Mouse (Mus musculus) heart, adult 2 months (tissue): Measurements from ENCODE around the gene Ppm1n. TPM values are rescaled to one million over a fixed set of nuclear protein-coding genes. Genes with fewer than 3 reads are reported as not detected.

Experiments
- DNase-seq, 2 experiments: peaks; one replicate each; pipeline ENCODE4 v3.0.0; 2021
- H3K27ac ChIP-seq: fragments of 200-600 bp; 2 replicates; pipeline ENCODE4 v1.8.1; 2022
- H3K27me3 ChIP-seq: fragments of 200-500 bp; 2 replicates; pipeline ENCODE4 v1.6.1; 2012; ENCODE audit warnings: mild to moderate bottlenecking, low read length, inconsistent platforms, mixed read lengths; ENCODE audit not compliant: control insufficient read depth, insufficient read depth
- H3K36me3 ChIP-seq: fragments of 200-500 bp; 2 replicates; pipeline ENCODE4 v1.6.1; 2012; ENCODE audit warnings: low read length, inconsistent platforms; ENCODE audit not compliant: control insufficient read depth, insufficient read depth
- H3K4me1 ChIP-seq: fragments of 200-500 bp; 2 replicates; pipeline ENCODE4 v1.6.1; 2011; ENCODE audit warnings: low read length; ENCODE audit not compliant: control insufficient read depth, insufficient read depth
- H3K4me3 ChIP-seq: fragments of 200-600 bp; 2 replicates; pipeline ENCODE4 v1.8.1; 2022
- H3K79me2 ChIP-seq: fragments of 200-500 bp; replicated peaks from 2 replicates; pipeline ENCODE4 v1.6.1; 2012; ENCODE audit warnings: mild to moderate bottlenecking, inconsistent platforms, low read length, moderate library complexity, mixed read lengths; ENCODE audit not compliant: control insufficient read depth, insufficient read depth
- H3K9ac ChIP-seq: fragments of 200-500 bp; 2 replicates; pipeline ENCODE4 v1.6.1; 2012; ENCODE audit warnings: low read depth, mild to moderate bottlenecking, control low read depth, inconsistent platforms, low read length, mixed read lengths
- CTCF ChIP-seq: fragments of 200-600 bp; IDR thresholded peaks from 2 replicates; pipeline ENCODE4 v1.8.1; 2022; ENCODE audit warnings: antibody characterized with exemption, mild to moderate bottlenecking, moderate library complexity
- EP300 ChIP-seq: fragments of 200-500 bp; IDR thresholded peaks from 2 replicates; pipeline ENCODE4 v1.6.1; 2011; ENCODE audit warnings: low read depth, low read length, control low read depth; ENCODE audit not compliant: insufficient read depth
- POLR2A ChIP-seq: fragments of 200-500 bp; IDR thresholded peaks from 2 replicates; pipeline ENCODE4 v1.6.1; 2011; ENCODE audit warnings: mild to moderate bottlenecking, low read depth, low read length, control low read depth; ENCODE audit not compliant: insufficient read depth
- WGBS: fragments of 180-500 bp; shearing (Covaris S2); methylation state at CpG from one replicate; pipeline ENCODE4 v1.1.7; 2018; 5-methylcytosine and 5-hydroxymethylcytosine counted together
- intact Hi-C: fragments of 180-260 bp; cut with DNase I; formaldehyde crosslinking; loops from one replicate; pipeline ENCODE4 v1.15.1; 2025
- polyA plus RNA-seq: library from polyadenylated mRNA; depleted of rRNA; stranded (reverse); fragments of >200 nt; gene quantifications from 2 replicates; pipeline ENCODE4 v1.2.3, GENCODE M21; 2012; rRNA removed
- total RNA-seq, 2 experiments: library from RNA; stranded (reverse); gene quantifications; 2 replicates each; pipeline ENCODE4 v1.2.3; 2021

The Ppm1n gene
- total and polyA plus RNA-seq, 3 experiments = 0.21 to 0.33 TPM; not detected in 1

- TF ChIP-seq CTCF (no peak), EP300 (no peak), POLR2A (no peak)
- peak overlapping the region; percentile 84 for H3K4me3 ChIP-seq
- WGBS = 20% methylated on average over 5 of the region's 5 CpGs
Measured at GRCm38 (mm10) chr7:19229404-19229803, 50.5 kb downstream of the Ppm1n start.

GRCm38 (mm10) chr7:19228793-19229148 is 51.1 kb downstream of the Ppm1n start:
- WGBS = under 1% methylated on average over 14 of the region's 14 CpGs
- Histone ChIP-seq H3K36me3 (no peaks in the 10 kb centered on the region; the same call in 1 of the 2 replicates), H3K79me2 (peaks cover 1% of the 10 kb centered on the region; the same call in 1 of the 2 replicates), H3K27ac (peak overlapping the region; percentile 100), H3K4me3 (peak overlapping the region; percentile 84), H3K9ac (peak overlapping the region; percentile 74), H3K4me1 (peaks cover 9% of the 10 kb centered on the region; the same call in 1 of the 2 replicates), H3K27me3 (no peaks in the 10 kb centered on the region)
- TF ChIP-seq POLR2A (peak; percentile 79), CTCF (no peak), EP300 (0 out of 2 replicates have a peak, but pooled peaks have one; percentile 4)
- no peak for DNase-seq
- intact Hi-C loops = loop anchor here (2.0 to 5.0 kb wide), 3 partner anchors 42 to 134 kb away; partner anchors contain the start of genes Ercc1 and Vasp

More at GRCm38 (mm10) chr7:19229404-19229803, 50.5 kb downstream of the Ppm1n start:
- intact Hi-C loops = loop anchor here (2.0 to 5.0 kb wide), 3 partner anchors 41 to 133 kb away; partner anchors contain the start of genes Ercc1 and Vasp
- Histone ChIP-seq H3K27me3 (no peaks in the 10 kb centered on the region), H3K36me3 (no peaks in the 10 kb centered on the region; the same call in 1 of the 2 replicates), H3K9ac (peak overlapping the region; percentile 74), H3K4me1 (peaks cover 9% of the 10 kb centered on the region; the same call in 1 of the 2 replicates), H3K27ac (peak overlapping the region; percentile 100), H3K79me2 (peaks cover 1% of the 10 kb centered on the region; the same call in 1 of the 2 replicates)
- no peak for DNase-seq

- peak within 1 kb of the TSS; percentile 84 for H3K4me3 ChIP-seq
- peaks cover 9% of the 10 kb centered on the region; the same call in 1 of the 2 replicates for H3K4me1 ChIP-seq
- peak within 1 kb of the TSS; percentile 82 for H3K9ac ChIP-seq
- under 1% methylated on average over 91 of the region's 91 CpGs for WGBS
- intact Hi-C loops = loop anchor here (2.0 to 5.0 kb wide), 3 partner anchors 43 to 134 kb away; partner anchors contain the start of genes Ercc1 and Vasp
- no peaks in the 10 kb centered on the region for H3K27me3 ChIP-seq
- H3K79me2 ChIP-seq = peaks cover 1% of the 10 kb centered on the region; the same call in 1 of the 2 replicates
- peak within 1 kb of the TSS; percentile 100 for H3K27ac ChIP-seq
- peak; percentile 98 to 99 for DNase-seq
- no peaks in the 10 kb centered on the region; the same call in 1 of the 2 replicates for H3K36me3 ChIP-seq
- peak; percentile 88 for TF ChIP-seq EP300
- TF ChIP-seq CTCF = peak; percentile 75
- TF ChIP-seq POLR2A = peak; percentile 99
Measured at GRCm38 (mm10) chr7:19227883-19228792, 51.7 kb downstream of the Ppm1n start, which contains the start of gene Opa3. Gene Opa3, plus strand, starts transcription at chr7:19228334.

DNA sequence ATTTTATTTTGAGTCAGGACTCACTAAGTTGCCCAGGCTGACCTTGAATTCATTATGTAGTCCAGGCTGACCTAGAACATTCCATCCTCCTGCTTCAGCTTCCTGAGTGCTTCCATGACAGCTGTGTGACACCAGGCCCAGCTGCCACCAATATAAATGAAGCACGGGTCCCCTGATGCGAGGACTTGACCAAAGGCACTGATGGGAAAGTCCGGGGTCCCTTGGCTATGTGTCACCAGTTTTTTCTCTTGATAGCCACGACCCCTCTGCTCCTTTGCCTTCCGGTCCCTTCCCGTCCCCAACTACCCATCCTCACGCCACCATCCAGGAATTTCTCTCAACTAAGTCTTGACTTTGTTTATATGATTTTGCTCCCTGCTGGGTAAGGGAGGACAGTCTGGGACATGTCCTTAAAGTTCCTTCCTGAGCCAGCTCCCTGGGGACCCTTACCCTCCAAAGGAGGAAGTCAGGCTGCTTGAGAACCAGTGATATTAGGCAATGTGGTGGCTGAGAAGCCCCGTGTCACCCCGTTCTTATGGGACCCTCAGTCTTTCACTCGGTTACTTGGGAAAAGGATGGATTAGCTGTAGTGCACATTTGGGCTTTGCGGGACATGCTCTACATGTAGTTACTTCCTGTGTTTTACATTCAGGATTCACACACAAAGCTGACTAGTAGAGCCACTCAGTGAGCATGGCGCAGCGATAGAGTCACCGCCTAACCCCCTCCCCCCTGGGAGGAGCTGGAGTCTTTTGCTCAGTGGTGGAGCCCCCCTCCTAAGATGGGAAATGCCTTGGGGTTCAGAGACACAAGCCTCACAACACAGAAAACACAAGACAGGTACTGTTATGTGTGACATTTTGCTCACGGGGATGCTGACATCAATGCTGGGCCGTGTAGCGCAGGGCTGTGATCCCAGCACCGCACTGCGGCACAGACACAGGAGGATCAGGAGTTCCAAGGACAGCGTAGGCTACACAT is 52.8 kb downstream of the Ppm1n start:
- WGBS = 9% methylated on average over 20 of the region's 20 CpGs
- H3K27ac ChIP-seq = peak overlapping the region; percentile 100
- peak; percentile 45 to 60 for DNase-seq
- 0 out of 2 replicates have a peak, but pooled peaks have one; percentile 27 for TF ChIP-seq EP300
- TF ChIP-seq POLR2A = no peak
- peak overlapping the region; percentile 82 for H3K9ac ChIP-seq
- H3K27me3 ChIP-seq = no peaks in the 10 kb centered on the region
- H3K4me3 ChIP-seq = peak overlapping the region; percentile 71
- intact Hi-C loops = loop anchor here (5.0 kb wide), 2 partner anchors 115 to 135 kb away; partner anchors contain the start of gene Ercc1
- no peaks in the 10 kb centered on the region; the same call in 1 of the 2 replicates for H3K36me3 ChIP-seq
- peaks cover 8% of the 10 kb centered on the region; the same call in 1 of the 2 replicates for H3K4me1 ChIP-seq
- no peaks in the 10 kb centered on the region; the same call in 1 of the 2 replicates for H3K79me2 ChIP-seq

Other genes starting within 250 kb of the Ppm1n start
- not detected for gene Rsph6a, start 225.4 kb downstream of the Ppm1n start, total RNA-seq
- gene Rsph6a, start 225.4 kb downstream of the Ppm1n start, polyA plus RNA-seq = 0.06 TPM in 1 of 2 replicates, not detected in the other
- gene Dmwd, start 203.8 kb downstream of the Ppm1n start, total RNA-seq = 10 to 100 TPM; 47.8 to 54.9 TPM
- 70.9 and 79.4 TPM in 2 replicates for gene Dmwd, start 203.8 kb downstream of the Ppm1n start, polyA plus RNA-seq
- 100 to 1,000 TPM; 482 to 516 TPM for gene Dmpk, start 196.2 kb downstream of the Ppm1n start, total RNA-seq
- 1,225 and 1,460 TPM in 2 replicates for gene Dmpk, start 196.2 kb downstream of the Ppm1n start, polyA plus RNA-seq
- 1 to 10 TPM; 7.1 to 8.2 TPM for gene Six5, start 185.5 kb downstream of the Ppm1n start, total RNA-seq
- 26.0 and 29.8 TPM in 2 replicates for gene Six5, start 185.5 kb downstream of the Ppm1n start, polyA plus RNA-seq
- not detected for gene Gm4969, start 161.7 kb downstream of the Ppm1n start, total RNA-seq
- gene Gm4969, start 161.7 kb downstream of the Ppm1n start, polyA plus RNA-seq = 0.09 TPM in 1 of 2 replicates, not detected in the other
- 1 to 10 TPM; 4.5 to 5.2 TPM for gene Fbxo46, start 160.2 kb downstream of the Ppm1n start, total RNA-seq
- 3.3 and 5.4 TPM in 2 replicates for gene Fbxo46, start 160.2 kb downstream of the Ppm1n start, polyA plus RNA-seq
- gene Qpctl, start 130.8 kb downstream of the Ppm1n start, total RNA-seq = 1 to 10 TPM; 3.8 to 4.6 TPM
- gene Qpctl, start 130.8 kb downstream of the Ppm1n start, polyA plus RNA-seq = 5.3 and 6.3 TPM in 2 replicates
- 10 to 100 TPM; 58.7 to 68.7 TPM for gene Snrpd2, start 130.3 kb downstream of the Ppm1n start, total RNA-seq
- 28.6 and 34.7 TPM in 2 replicates for gene Snrpd2, start 130.3 kb downstream of the Ppm1n start, polyA plus RNA-seq
- under 1 TPM in 1 of 2 experiments, not detected in 1; 0.16 TPM for gene Gipr, start 113.9 kb downstream of the Ppm1n start, total RNA-seq
- gene Gipr, start 113.9 kb downstream of the Ppm1n start, polyA plus RNA-seq = 2.5 and 3.0 TPM in 2 replicates
- 10 to 100 TPM; 35.6 to 38.7 TPM for gene Eml2, start 103.6 kb downstream of the Ppm1n start, total RNA-seq
- 37.3 and 38.8 TPM in 2 replicates for gene Eml2, start 103.6 kb downstream of the Ppm1n start, polyA plus RNA-seq
- 1 to 10 TPM; 6.8 to 7.2 TPM for gene Gpr4, start 67.5 kb downstream of the Ppm1n start, total RNA-seq
- 17.1 and 22.0 TPM in 2 replicates for gene Gpr4, start 67.5 kb downstream of the Ppm1n start, polyA plus RNA-seq
- 10 to 100 TPM; 59.9 to 66.0 TPM for gene Opa3, start 51.7 kb downstream of the Ppm1n start, total RNA-seq
- 64.6 and 91.3 TPM in 2 replicates for gene Opa3, start 51.7 kb downstream of the Ppm1n start, polyA plus RNA-seq
- gene Vasp, start 8.2 kb downstream of the Ppm1n start, total RNA-seq = 10 to 100 TPM; 25.1 to 30.8 TPM
- gene Vasp, start 8.2 kb downstream of the Ppm1n start, polyA plus RNA-seq = 43.3 and 51.5 TPM in 2 replicates
- gene Rtn2, start 2.6 kb upstream of the Ppm1n start, total RNA-seq = 100 to 1,000 TPM; 114 to 136 TPM
- gene Rtn2, start 2.6 kb upstream of the Ppm1n start, polyA plus RNA-seq = 273 and 340 TPM in 2 replicates
- 1 to 10 TPM in 1 of 2 experiments, under 1 TPM in 1; 0.89 to 1.1 TPM for gene Fosb, start 30.0 kb upstream of the Ppm1n start, total RNA-seq
- 0.94 and 1.1 TPM in 2 replicates for gene Fosb, start 30.0 kb upstream of the Ppm1n start, polyA plus RNA-seq
- 10 to 100 TPM; 46.8 to 48.6 TPM for gene Ercc1, start 64.7 kb upstream of the Ppm1n start, total RNA-seq
- gene Ercc1, start 64.7 kb upstream of the Ppm1n start, polyA plus RNA-seq = 47.1 and 49.1 TPM in 2 replicates
- gene Cd3eap, start 79.4 kb upstream of the Ppm1n start, total RNA-seq = 1 to 10 TPM; 9.3 to 9.7 TPM
- 4.4 and 4.7 TPM in 2 replicates for gene Cd3eap, start 79.4 kb upstream of the Ppm1n start, polyA plus RNA-seq
- 10 to 100 TPM; 43.9 to 45.1 TPM for gene Ppp1r13l, start 79.7 kb upstream of the Ppm1n start, total RNA-seq
- gene Ppp1r13l, start 79.7 kb upstream of the Ppm1n start, polyA plus RNA-seq = 23.5 and 30.1 TPM in 2 replicates
- 10 to 100 TPM; 10.9 to 11.6 TPM for gene Ercc2, start 101.9 kb upstream of the Ppm1n start, total RNA-seq
- gene Ercc2, start 101.9 kb upstream of the Ppm1n start, polyA plus RNA-seq = 22.6 and 24.8 TPM in 2 replicates
- gene Klc3, start 124.0 kb upstream of the Ppm1n start, total RNA-seq = under 1 TPM; 0.21 to 0.25 TPM
- 0.29 and 0.59 TPM in 2 replicates for gene Klc3, start 124.0 kb upstream of the Ppm1n start, polyA plus RNA-seq
- gene Ckm, start 124.7 kb upstream of the Ppm1n start, total RNA-seq = 1,000 to 10,000 TPM; 3,482 to 3,985 TPM
- gene Ckm, start 124.7 kb upstream of the Ppm1n start, polyA plus RNA-seq = 7,008 and 7,255 TPM in 2 replicates
- gene Mark4, start 178.8 kb upstream of the Ppm1n start, total RNA-seq = 10 to 100 TPM; 22.4 to 27.2 TPM
- 11.1 and 11.8 TPM in 2 replicates for gene Mark4, start 178.8 kb upstream of the Ppm1n start, polyA plus RNA-seq
- gene Exoc3l2, start 183.3 kb upstream of the Ppm1n start, total RNA-seq = 1 to 10 TPM in 1 of 2 experiments, under 1 TPM in 1; 0.80 to 1.2 TPM
- gene Exoc3l2, start 183.3 kb upstream of the Ppm1n start, polyA plus RNA-seq = 1.5 and 1.7 TPM in 2 replicates
- gene Bloc1s3, start 228.3 kb upstream of the Ppm1n start, total RNA-seq = 1 to 10 TPM; 2.2 to 2.5 TPM
- 3.9 and 5.4 TPM in 2 replicates for gene Bloc1s3, start 228.3 kb upstream of the Ppm1n start, polyA plus RNA-seq
- gene Trappc6a, start 228.3 kb upstream of the Ppm1n start, total RNA-seq = 10 to 100 TPM; 32.2 to 33.5 TPM
- gene Trappc6a, start 228.3 kb upstream of the Ppm1n start, polyA plus RNA-seq = 32.9 and 45.0 TPM in 2 replicates
- not detected for gene Nkpd1, start 237.8 kb upstream of the Ppm1n start, total RNA-seq
- gene Nkpd1, start 237.8 kb upstream of the Ppm1n start, polyA plus RNA-seq = 0.06 TPM in 1 of 2 replicates, not detected in the other